8 mouse cellular contexts compared by ENCODE assay signal in genomic region chr3:142764995-142765777, GRCm38 (mm10). TPM values are rescaled to one million over a fixed set of nuclear protein-coding genes. Genes with fewer than 3 reads are reported as not detected.
DNase-seq lines count a peak whose midpoint lies in the region; ATAC-seq and TF ChIP-seq lines count a peak whose summit lies in the region.

Gene Gtf2b (plus strand): TSS chr3:142765045.

- peak within 1 kb of the TSS; percentile 65 for H3K4me2 ChIP-seq in forebrain, embryonic 15.5 days (replicated peaks)

- under 1% methylated on average over 64 of the region's 64 CpGs for WGBS in forebrain, embryonic 15.5 days
- under 1% methylated on average over 64 of the region's 64 CpGs for WGBS in lung, adult 2 months

- H3K36me3 ChIP-seq in forebrain, embryonic 15.5 days: no peaks in the 10 kb centered on the region

- TF ChIP-seq POLR2A in lung, adult 2 months (IDR thresholded peaks at IDR 0.05; ENCODE audit: borderline replicate concordance, extremely low read depth, low read depth, low read length): peak; percentile 99

- no peaks in the 10 kb centered on the region for H3K27me3 ChIP-seq in forebrain, embryonic 15.5 days

- no peaks in the 10 kb centered on the region for H3K9me3 ChIP-seq in forebrain, embryonic 15.5 days

- intact Hi-C loops in heart, postnatal 25 days (cut with DNase I): loop anchor here (5.0 kb wide), 1 partner anchor 117 kb away; the partner anchor contains the start of gene Pkn2

- peak; percentile 94 for DNase-seq in ES-CJ7 (ENCODE audit: low read depth, low spot score)
- peak; percentile 85 for DNase-seq in cerebellum, adult 11 months
- DNase-seq in heart, postnatal 25 days (ENCODE audit: low spot score): peak; percentile 83
- DNase-seq in layer of hippocampus, adult 18-20 months (ENCODE audit: low spot score in 2 of 2): peak; percentile 87 to 94
- peak; percentile 96 for DNase-seq in lung, adult 2 months
- peak; percentile 90 to 91 for DNase-seq in thymus, adult 18-20 months

- peak; percentile 100 for ATAC-seq in forebrain, embryonic 15.5 days (replicated peaks)
- peak; percentile 92 for ATAC-seq in neutrophil, adult 5-6 weeks (ENCODE audit: extremely low read depth, insufficient number of reproducible peaks, low FRiP score, poor library complexity, severe bottlenecking)

- peaks cover 20% of the 10 kb centered on the region for H3K4me1 ChIP-seq in forebrain, embryonic 15.5 days
- H3K4me1 ChIP-seq in lung, adult 2 months (ENCODE audit: control insufficient read depth, insufficient read depth, low read length): peaks cover 6% of the 10 kb centered on the region

- H3K4me3 ChIP-seq in forebrain, embryonic 15.5 days: peak within 1 kb of the TSS; percentile 81
- peak within 1 kb of the TSS; percentile 93 for H3K4me3 ChIP-seq in lung, adult 2 months (replicated peaks; ENCODE audit: extremely low read depth, low read depth, low read length)

- peak within 1 kb of the TSS; percentile 89 for H3K27ac ChIP-seq in forebrain, embryonic 15.5 days (replicated peaks)

- peak within 1 kb of the TSS; percentile 96 for H3K9ac ChIP-seq in forebrain, embryonic 15.5 days (replicated peaks)

- no peak for TF ChIP-seq CTCF in lung, adult 2 months (IDR thresholded peaks at IDR 0.05; ENCODE audit: insufficient read depth, low read length)

RNA-seq across cellular contexts. Expression of gene Gtf2b, which starts in this region (rescaled TPM):
- polyA plus RNA-seq in forebrain, embryonic 15.5 days (2015; fragmentation: Nextera tagmentation; extraction: Ambion mirVana): 91.7 and 93.1 TPM in 2 replicates
- 10 to 100 TPM; 17.9 to 18.3 TPM for total RNA-seq in heart, postnatal 25 days (2021)
- 10 to 100 TPM; 45.1 to 46.0 TPM for total RNA-seq in layer of hippocampus, adult 18-20 months (2021)
- 18.0 and 20.7 TPM in 2 replicates for polyA plus RNA-seq in lung, adult 2 months (2012; rRNA removed)
- total RNA-seq in neutrophil, adult 5-6 weeks (2017): 90.2 and 94.5 TPM in 2 replicates

Comparison
In these comparisons a context has a peak if more than half of its experiments do, and no peak if none do; other contexts are left out.
1. Peak in every context shown above with its lines: DNase-seq, ATAC-seq, H3K4me3 ChIP-seq and H3K27ac ChIP-seq.